Mouse (Mus musculus) lung, postnatal 0 days (tissue): ENCODE data around the gene Slc23a2. TPM values are rescaled to one million over a fixed set of nuclear protein-coding genes. Genes with fewer than 3 reads are reported as not detected.

Experiments
- ATAC-seq: fragments of 200-750 bp; cut with Nextera tagmentation; 2 replicates; pipeline ENCODE4 v1.8.0; 2017; ENCODE audit warnings: moderate library complexity
- DNase-seq: peaks from one replicate; pipeline ENCODE4 v3.0.0-alpha.2; 2016; ENCODE audit warnings: low spot score
- H3K27ac ChIP-seq: fragments of 300-500 bp; sonication (generic); 2 replicates; pipeline ENCODE4 v1.5.1; 2014; ENCODE audit warnings: antibody characterized with exemption, mild to moderate bottlenecking, low read length, mixed read lengths
- H3K27me3 ChIP-seq: fragments of 300-500 bp; sonication (generic); replicated peaks from 2 replicates; pipeline ENCODE4 v1.6.1; 2014; ENCODE audit warnings: low read length, mixed read lengths; ENCODE audit not compliant: insufficient read depth
- H3K36me3 ChIP-seq: fragments of 300-500 bp; sonication (generic); 2 replicates; pipeline ENCODE4 v1.6.1; 2014; ENCODE audit warnings: low read length, mixed read lengths; ENCODE audit not compliant: insufficient read depth
- H3K4me1 ChIP-seq: fragments of 300-500 bp; sonication (generic); 2 replicates; pipeline ENCODE4 v1.6.1; 2014; ENCODE audit warnings: antibody characterized with exemption, low read depth, low read length, mixed read lengths; ENCODE audit not compliant: insufficient read depth
- H3K4me2 ChIP-seq: fragments of 300-500 bp; sonication (generic); replicated peaks from 2 replicates; pipeline ENCODE4 v1.6.1; 2014; ENCODE audit warnings: low read depth, mild to moderate bottlenecking, low read length, moderate library complexity, mixed read lengths
- H3K4me3 ChIP-seq: fragments of 300-500 bp; sonication (generic); 2 replicates; pipeline ENCODE4 v1.5.1; 2014; ENCODE audit warnings: low read depth, low read length
- H3K9ac ChIP-seq: fragments of 300-500 bp; sonication (generic); replicated peaks from 2 replicates; pipeline ENCODE4 v1.6.1; 2014; ENCODE audit warnings: low read depth, mild to moderate bottlenecking
- H3K9me3 ChIP-seq: fragments of 300-500 bp; sonication (generic); 2 replicates; pipeline ENCODE4 v1.6.1; 2016; ENCODE audit warnings: low read length, mixed read lengths
- CTCF ChIP-seq: IDR thresholded peaks from 2 replicates; pipeline ENCODE4 v1.5.1; 2016; ENCODE audit warnings: antibody characterized with exemption, mild to moderate bottlenecking
- EP300 ChIP-seq: IDR thresholded peaks from 2 replicates; pipeline ENCODE4 v1.6.1; 2016; ENCODE audit warnings: antibody characterized with exemption, mild to moderate bottlenecking, control low read depth
- WGBS: fragments of 180-500 bp; shearing (Covaris S2); extraction: QIAGEN DNeasy Blood & Tissue Kit; methylation state at CpG from one replicate; pipeline ENCODE4 v1.1.7; 2014; 5-methylcytosine and 5-hydroxymethylcytosine counted together
- polyA plus RNA-seq: library from polyadenylated mRNA; unstranded; fragments of >200 nt; fragmentation: Nextera tagmentation; extraction: Ambion mirVana; gene quantifications from 2 replicates; pipeline ENCODE4 v1.2.1, GENCODE M21; 2015

The Slc23a2 gene
- polyA plus RNA-seq, 1 experiment from 2014 or later = 35.8 TPM

DNA sequence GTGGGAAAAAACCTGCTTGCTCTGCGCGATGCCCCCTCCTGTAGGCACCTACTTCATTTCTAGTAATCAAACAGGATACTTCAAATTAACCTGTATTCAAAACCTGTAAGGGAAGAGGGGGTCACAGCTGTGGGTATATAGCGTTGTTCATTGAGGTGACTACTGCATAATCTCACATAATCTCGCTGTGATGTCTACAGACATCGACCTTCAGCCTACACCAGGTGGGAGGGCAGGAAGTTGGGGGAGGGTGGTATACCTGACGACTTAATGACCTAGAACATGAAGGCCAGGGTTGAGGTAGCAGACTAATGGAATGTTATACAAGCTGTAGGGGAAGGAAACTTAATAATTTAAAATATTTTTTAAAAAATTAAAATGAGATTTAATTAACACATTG lies 29.6 kb downstream of the Slc23a2 start:
- no peaks in the 10 kb centered on the region for H3K9me3 ChIP-seq
- TF ChIP-seq EP300 (no peak), CTCF (no peak)
- H3K4me1 ChIP-seq = no peaks in the 10 kb centered on the region
- no peak overlapping the region for H3K4me3 ChIP-seq
- no peaks in the 10 kb centered on the region for H3K36me3 ChIP-seq
- no peaks in the 10 kb centered on the region for H3K27me3 ChIP-seq
- ATAC-seq = no peak
- no peak overlapping the region; the same call in 1 of the 2 replicates for H3K27ac ChIP-seq
- WGBS = 63% methylated on average over 6 of the region's 6 CpGs
- no peak for DNase-seq
- H3K9ac ChIP-seq = no peak overlapping the region
- H3K4me2 ChIP-seq = no peak overlapping the region

DNA sequence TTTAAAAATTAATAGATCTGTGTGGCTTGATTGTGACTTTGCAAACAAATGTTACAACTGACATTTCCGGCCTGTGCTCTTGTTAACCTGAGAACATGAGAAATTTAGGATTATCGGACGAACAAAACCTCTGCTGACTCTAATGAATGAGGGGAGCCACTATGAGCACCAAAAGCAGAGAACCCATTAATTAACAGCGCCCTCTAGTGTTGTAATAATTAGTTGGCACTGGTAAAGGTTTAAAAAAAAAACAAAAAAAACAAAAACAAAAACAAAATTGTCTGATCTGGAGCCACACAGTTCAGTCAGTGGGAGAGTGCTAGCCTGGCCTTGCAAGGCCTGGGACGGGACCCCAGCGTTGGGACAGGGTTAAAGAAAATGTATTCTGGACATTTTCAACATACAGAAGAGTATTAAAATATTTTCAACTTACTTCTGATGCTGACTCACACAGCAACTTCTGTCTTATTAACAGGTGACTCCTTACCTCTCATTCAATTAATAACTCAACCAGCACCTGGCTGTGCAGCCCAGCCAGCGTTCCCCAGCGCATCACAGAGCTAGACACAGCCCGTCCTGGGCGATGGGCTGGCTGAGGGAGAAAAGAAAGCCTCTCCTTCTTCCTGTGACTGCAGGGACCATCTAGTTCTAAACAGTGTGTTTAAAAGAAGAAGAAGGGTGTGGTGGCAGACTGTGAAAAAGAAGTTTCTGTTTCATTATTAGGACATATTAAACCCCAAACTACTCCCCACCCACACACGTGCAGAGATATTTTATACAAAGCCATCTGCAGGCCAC lies 30.7 kb downstream of the Slc23a2 start:
- peak; percentile 27; the same call in 1 of the 2 replicates for ATAC-seq
- Histone ChIP-seq H3K4me3 (no peak overlapping the region), H3K9me3 (no peaks in the 10 kb centered on the region), H3K27me3 (no peaks in the 10 kb centered on the region), H3K9ac (no peak overlapping the region), H3K27ac (peak overlapping the region; percentile 20; the same call in 1 of the 2 replicates), H3K4me2 (0 out of 2 replicates have a peak overlapping the region, but pooled peaks have one; percentile 6), H3K4me1 (no peaks in the 10 kb centered on the region), H3K36me3 (no peaks in the 10 kb centered on the region)
- DNase-seq = peak; percentile 69
- 51% methylated on average over 11 of the region's 11 CpGs for WGBS
- TF ChIP-seq EP300 (no peak), CTCF (peak; percentile 68)

DNA sequence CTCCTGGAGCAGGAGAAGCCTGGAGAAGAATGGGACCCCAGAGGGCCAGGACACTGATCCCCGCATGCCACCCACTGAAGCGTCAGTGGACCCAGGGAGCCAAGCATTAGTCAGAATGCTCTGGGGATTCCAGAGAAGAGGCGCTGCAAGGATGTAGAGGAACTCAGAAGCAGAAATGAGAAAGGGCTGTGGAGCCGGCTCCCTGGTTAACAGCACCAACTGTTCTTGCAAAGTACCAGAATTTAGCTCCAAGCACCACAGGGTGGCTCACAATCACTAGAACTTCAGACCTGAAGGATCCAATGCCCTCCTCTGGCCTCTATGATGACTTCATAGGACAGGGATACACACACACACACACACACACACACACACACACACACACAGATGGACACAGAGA lies 32.6 kb downstream of the Slc23a2 start:
- H3K36me3 ChIP-seq = no peaks in the 10 kb centered on the region
- H3K4me2 ChIP-seq = no peak overlapping the region
- ATAC-seq = no peak
- no peak overlapping the region for H3K9ac ChIP-seq
- DNase-seq = no peak
- TF ChIP-seq EP300 = no peak
- TF ChIP-seq CTCF = no peak
- no peaks in the 10 kb centered on the region for H3K9me3 ChIP-seq
- peaks cover 5% of the 10 kb centered on the region; the same call in 1 of the 2 replicates for H3K4me1 ChIP-seq
- H3K27ac ChIP-seq = no peak overlapping the region
- 92% methylated on average over 4 of the region's 4 CpGs for WGBS
- H3K4me3 ChIP-seq = no peak overlapping the region
- no peaks in the 10 kb centered on the region for H3K27me3 ChIP-seq

DNA sequence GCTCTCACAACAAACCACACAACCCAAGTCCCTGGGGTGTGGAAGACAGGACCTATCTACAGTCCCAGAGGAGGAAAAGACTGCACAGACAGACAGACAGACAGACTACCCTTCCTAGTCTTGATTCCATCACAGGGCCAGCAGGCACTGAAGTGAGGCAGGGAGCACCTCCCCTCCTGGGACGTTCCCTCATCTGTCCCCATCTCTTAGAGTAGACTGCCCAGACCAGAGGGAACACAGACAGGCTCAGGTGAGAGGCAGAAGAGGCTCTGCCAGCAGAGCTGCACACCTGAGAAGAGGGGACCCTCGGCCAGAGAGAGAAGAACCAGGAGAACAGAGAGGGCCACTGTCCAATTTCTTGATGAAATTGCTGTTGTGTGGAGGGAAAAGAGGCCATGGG lies 33.0 kb downstream of the Slc23a2 start:
- no peaks in the 10 kb centered on the region for H3K36me3 ChIP-seq
- ATAC-seq (no peak), DNase-seq (no peak)
- H3K27ac ChIP-seq = no peak overlapping the region
- H3K9ac ChIP-seq = no peak overlapping the region
- peaks cover 8% of the 10 kb centered on the region; the same call in 1 of the 2 replicates for H3K4me1 ChIP-seq
- no peak overlapping the region for H3K4me2 ChIP-seq
- H3K27me3 ChIP-seq = no peaks in the 10 kb centered on the region
- H3K9me3 ChIP-seq = no peaks in the 10 kb centered on the region
- no peak for TF ChIP-seq EP300
- no peak for TF ChIP-seq CTCF
- H3K4me3 ChIP-seq = no peak overlapping the region
- 59% methylated on average over 2 of the region's 2 CpGs for WGBS

DNA sequence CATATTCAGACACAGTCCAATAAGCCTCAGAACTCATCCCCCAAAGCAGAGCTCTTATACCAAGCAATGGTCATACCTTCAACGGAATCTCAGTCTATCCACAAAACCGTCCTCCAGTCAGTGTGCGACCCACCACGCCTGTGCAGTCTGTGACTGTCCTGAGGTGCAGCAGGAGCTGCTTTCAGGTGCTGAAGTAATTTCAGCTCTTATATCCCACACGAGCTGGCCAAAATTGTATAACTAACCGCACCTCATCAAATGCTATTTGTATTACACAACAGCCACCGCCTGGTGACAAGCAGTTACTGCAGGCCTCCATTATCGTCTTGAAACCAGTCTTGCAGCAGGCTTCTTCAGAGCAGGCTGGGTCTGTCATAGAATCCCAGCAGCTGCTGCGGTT lies 33.6 kb downstream of the Slc23a2 start:
- peaks cover 13% of the 10 kb centered on the region; the same call in 1 of the 2 replicates for H3K4me1 ChIP-seq
- 0 out of 2 replicates have a peak overlapping the region, but pooled peaks have one; percentile 22 for H3K4me2 ChIP-seq
- peak overlapping the region; percentile 43; the same call in 1 of the 2 replicates for H3K27ac ChIP-seq
- 38% methylated on average over 9 of the region's 9 CpGs for WGBS
- no peaks in the 10 kb centered on the region for H3K9me3 ChIP-seq
- H3K36me3 ChIP-seq = no peaks in the 10 kb centered on the region
- TF ChIP-seq EP300 (0 out of 2 replicates have a peak, but pooled peaks have one; percentile 10), CTCF (peak; percentile 94)
- no peaks in the 10 kb centered on the region for H3K27me3 ChIP-seq
- ATAC-seq (peak; percentile 74), DNase-seq (peak; percentile 94)
- no peak overlapping the region for H3K4me3 ChIP-seq
- H3K9ac ChIP-seq = no peak overlapping the region

DNA sequence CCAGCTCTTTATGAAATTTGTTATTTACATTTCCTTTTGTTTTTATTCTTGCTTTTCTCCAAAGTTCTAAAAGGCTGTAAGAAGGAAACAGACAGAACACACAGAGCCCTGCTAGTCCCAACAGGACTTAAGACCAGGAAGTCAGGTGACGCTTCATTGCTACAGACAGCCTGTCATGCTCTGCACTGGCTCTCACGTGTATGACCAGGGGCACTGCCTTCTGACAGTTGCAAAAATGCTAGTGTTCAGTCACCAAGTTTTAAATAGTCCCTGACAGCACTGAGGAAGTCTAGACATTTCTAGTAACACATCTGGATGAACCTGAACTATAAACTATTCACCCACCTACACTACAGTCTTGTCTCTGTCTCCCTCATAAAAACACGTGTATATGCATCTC lies 34.2 kb downstream of the Slc23a2 start:
- no peak overlapping the region for H3K4me3 ChIP-seq
- no peaks in the 10 kb centered on the region for H3K36me3 ChIP-seq
- 29% methylated on average over 3 of the region's 3 CpGs for WGBS
- no peak overlapping the region for H3K9ac ChIP-seq
- DNase-seq = peak; percentile 72
- no peaks in the 10 kb centered on the region for H3K27me3 ChIP-seq
- TF ChIP-seq CTCF (no peak), EP300 (no peak)
- no peaks in the 10 kb centered on the region for H3K9me3 ChIP-seq
- 0 out of 2 replicates have a peak overlapping the region, but pooled peaks have one; percentile 22 for H3K4me2 ChIP-seq
- ATAC-seq = peak; percentile 68
- peak overlapping the region; percentile 43; the same call in 1 of the 2 replicates for H3K27ac ChIP-seq
- peaks cover 17% of the 10 kb centered on the region; the same call in 1 of the 2 replicates for H3K4me1 ChIP-seq
